Mouse (Mus musculus) erythroblast, embryonic 14.5 days (primary cell): Measurements from ENCODE around the gene Tbc1d9.

Source experiments
- GATA1 ChIP-seq: IDR thresholded peaks from 2 replicates; pipeline ENCODE4 v1.6.1; 2012; ENCODE audit warnings: low read length, inconsistent platforms, mixed read lengths
- TAL1 ChIP-seq: IDR thresholded peaks from 3 replicates; pipeline ENCODE4 v1.6.1; 2012; ENCODE audit warnings: low read length, inconsistent platforms, mixed read lengths

GRCm38 (mm10) chr8:83297375-83297774 is 132.2 kb downstream of the Tbc1d9 start:
- no peak for TF ChIP-seq GATA1
- no peak for TF ChIP-seq TAL1
